In genomic region chr6:50404698-50405097, GRCm38 (mm10) we compare ENCODE assay signal across 10 mouse cellular contexts. TPM values are rescaled to one million over a fixed set of nuclear protein-coding genes. Genes with fewer than 3 reads are reported as not detected.
DNase-seq lines count a peak whose midpoint lies in the region; ATAC-seq and TF ChIP-seq lines count a peak whose summit lies in the region.
"Had no signal": no experiment of that assay in that cellular context is flagged by ENCODE, and none has a peak within 500 bp of the region (broad histone marks: within the 10 kb centered on the region; RNA-seq: fewer than 3 reads in every experiment).

No protein-coding gene starts in this region.

- H3K9me3 ChIP-seq in kidney, embryonic 15.5 days (replicated peaks): no peaks in the 10 kb centered on the region
- H3K9me3 ChIP-seq in forebrain, embryonic 13.5 days (replicated peaks): no peaks in the 10 kb centered on the region
- H3K9me3 ChIP-seq: limb, embryonic 15.5 days had no signal

- H3K36me3 ChIP-seq in kidney, embryonic 15.5 days: no peaks in the 10 kb centered on the region
- H3K36me3 ChIP-seq in forebrain, embryonic 13.5 days (ENCODE audit: poor library complexity, severe bottlenecking): no peaks in the 10 kb centered on the region
- H3K36me3 ChIP-seq in thymus, adult 2 months (ENCODE audit: control insufficient read depth, insufficient read depth, low read length): no peaks in the 10 kb centered on the region
- H3K36me3 ChIP-seq: limb, embryonic 15.5 days had no signal

- H3K27ac ChIP-seq in kidney, embryonic 15.5 days: peak overlapping the region; percentile 14; the same call in 1 of the 2 replicates
- H3K27ac ChIP-seq in forebrain, embryonic 13.5 days: no peak overlapping the region
- no peak overlapping the region for H3K27ac ChIP-seq in thymus, adult 2 months (ENCODE audit: control insufficient read depth, insufficient read depth, low read length)
- H3K27ac ChIP-seq: limb, embryonic 15.5 days had no signal

- no peak overlapping the region for H3K9ac ChIP-seq in kidney, embryonic 15.5 days
- H3K9ac ChIP-seq in forebrain, embryonic 13.5 days: no peak overlapping the region
- H3K9ac ChIP-seq: limb, embryonic 15.5 days had no signal

- TF ChIP-seq POLR2A in thymus, adult 2 months (IDR thresholded peaks at IDR 0.05; ENCODE audit: control insufficient read depth, extremely low read depth, insufficient read depth, low read length, poor library complexity): no peak

- peaks cover 40% of the 10 kb centered on the region for H3K4me1 ChIP-seq in kidney, embryonic 15.5 days
- no peaks in the 10 kb centered on the region for H3K4me1 ChIP-seq in forebrain, embryonic 13.5 days
- no peaks in the 10 kb centered on the region for H3K4me1 ChIP-seq in thymus, adult 2 months (replicated peaks; ENCODE audit: control insufficient read depth, insufficient read depth, low read length)

- 0 out of 2 replicates have a peak, but pooled peaks have one; percentile 36 for ATAC-seq in kidney, embryonic 15.5 days (replicated peaks; ENCODE audit: low FRiP score)
- no peak for ATAC-seq in granulocyte monocyte progenitor cell, adult 5-6 weeks (replicated peaks; ENCODE audit: poor library complexity, severe bottlenecking)
- ATAC-seq in forebrain, embryonic 13.5 days: no peak

- no peak overlapping the region for H3K4me3 ChIP-seq in kidney, embryonic 15.5 days (replicated peaks)
- no peak overlapping the region for H3K4me3 ChIP-seq in forebrain, embryonic 13.5 days
- H3K4me3 ChIP-seq in thymus, adult 2 months (ENCODE audit: control insufficient read depth, insufficient read depth, low read length): no peak overlapping the region
- H3K4me3 ChIP-seq: limb, embryonic 15.5 days had no signal

- H3K27me3 ChIP-seq in kidney, embryonic 15.5 days: no peaks in the 10 kb centered on the region
- H3K27me3 ChIP-seq in forebrain, embryonic 13.5 days: no peaks in the 10 kb centered on the region
- H3K27me3 ChIP-seq in thymus, adult 2 months (ENCODE audit: control insufficient read depth, insufficient read depth, low read length): no peaks in the 10 kb centered on the region
- H3K27me3 ChIP-seq: limb, embryonic 15.5 days had no signal

- WGBS in kidney, embryonic 15.5 days: 50% methylated on average over 11 of the region's 11 CpGs
- WGBS in forebrain, embryonic 13.5 days: 62% methylated on average over 11 of the region's 11 CpGs
- 94% methylated on average over 11 of the region's 11 CpGs for WGBS in thymus, adult 2 months

- DNase-seq in adrenal gland, adult (ENCODE audit: inconsistent age in 2 of 2, low spot score in 1 of 2): peak; percentile 76 to 90
- no peak for DNase-seq in adrenal gland, postnatal 4 days (ENCODE audit: low spot score in 2 of 2)
- peak; percentile 70 to 74 for DNase-seq in adrenal gland, postnatal 36 days
- peak; percentile 64 to 76 for DNase-seq in heart, adult 18-20 months
- DNase-seq in thymus, adult 2 months: no peak
- DNase-seq: thymus, postnatal 14 days had no signal

- H3K4me2 ChIP-seq in kidney, embryonic 15.5 days: no peak overlapping the region
- no peak overlapping the region for H3K4me2 ChIP-seq in forebrain, embryonic 13.5 days
- H3K4me2 ChIP-seq: limb, embryonic 15.5 days had no signal

- TF ChIP-seq CTCF in thymus, adult 2 months (IDR thresholded peaks at IDR 0.05; ENCODE audit: borderline replicate concordance, control insufficient read depth, extremely low read depth, insufficient read depth, low read length, poor library complexity): no peak

RNA-seq across cellular contexts. Expression of gene Osbpl3, which starts 51.3 kb away (rescaled TPM):
- 10 to 100 TPM; 56.0 to 58.5 TPM for total RNA-seq in adrenal gland, postnatal 4 days (2021)
- 10 to 100 TPM; 64.3 to 73.1 TPM for total RNA-seq in adrenal gland, postnatal 36 days (2021)
- total RNA-seq in heart, adult 18-20 months (2021): 10 to 100 TPM; 23.9 to 25.5 TPM
- polyA plus RNA-seq in kidney, embryonic 15.5 days (2015; fragmentation: Nextera tagmentation; extraction: Ambion mirVana): 15.7 and 16.7 TPM in 2 replicates
- total RNA-seq in granulocyte monocyte progenitor cell, adult 5-6 weeks (2014; fragmentation: Nextera tagmentation): 9.1 TPM in 2 replicates
- 8.9 and 9.3 TPM in 2 replicates for total RNA-seq in granulocyte monocyte progenitor cell, adult 5-6 weeks (2017)
- 4.5 and 4.7 TPM in 2 replicates for polyA plus RNA-seq in forebrain, embryonic 13.5 days (2015; fragmentation: Nextera tagmentation; extraction: Ambion mirVana)
- 6.7 and 8.2 TPM in 2 replicates for polyA plus RNA-seq in thymus, adult 2 months (2012; rRNA removed)

Comparison
In these comparisons a context has a peak if more than half of its experiments do, and no peak if none do; other contexts are left out.
1. DNase-seq: peak in adrenal gland, adult (2 of 2), adrenal gland, postnatal 36 days (2 of 2) and heart, adult 18-20 months (2 of 2); none in adrenal gland, postnatal 4 days (0 of 2) and thymus, adult 2 months (single experiment).